Mouse (Mus musculus): Measurements from ENCODE around the gene Plekha3. TPM values are rescaled to one million over a fixed set of nuclear protein-coding genes. Genes with fewer than 3 reads are reported as not detected.

Plekha3 gene
- polyA plus RNA-seq (2015; fragmentation: Nextera tagmentation; extraction: Ambion mirVana), result 10.5 TPM in 2 replicates

DNA sequence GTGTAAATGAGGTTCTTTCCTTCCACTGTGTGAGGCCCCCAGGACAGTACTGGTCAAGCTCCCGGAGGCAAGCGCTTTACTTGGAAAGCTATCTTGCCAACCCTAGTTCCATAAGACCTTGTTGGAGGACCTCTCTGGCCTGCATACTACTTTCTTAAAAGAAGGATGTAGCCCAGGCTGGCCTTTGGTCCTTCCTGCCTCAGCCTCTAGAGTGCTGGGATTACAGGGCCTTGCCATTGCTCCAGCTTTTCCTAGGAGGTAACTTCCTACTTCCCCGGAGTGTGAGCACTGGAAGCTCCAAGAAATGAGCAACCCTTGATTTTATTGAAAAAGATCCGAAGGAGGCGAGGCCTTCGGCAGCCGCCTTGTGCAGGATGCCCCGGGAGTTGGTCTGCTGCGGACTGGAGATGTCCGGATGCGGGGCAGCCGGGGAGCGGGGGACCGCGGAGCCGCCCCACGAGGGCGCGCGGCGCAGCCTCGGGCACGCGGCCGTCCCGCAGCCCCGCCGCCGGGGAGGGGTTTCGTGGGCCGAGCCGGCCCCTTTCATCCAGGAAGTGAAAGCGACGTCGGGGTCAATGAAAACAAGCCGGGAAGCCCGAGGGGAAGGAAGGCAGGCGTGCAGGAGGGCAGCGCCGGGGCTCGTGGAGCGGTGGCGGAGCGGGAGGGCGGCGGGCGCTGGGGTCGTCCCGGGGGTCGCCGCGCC is at the start of gene Plekha3:
Gene Plekha3 (plus strand): TSS at position 557 of the 703 bp plus-strand sequence.
- Histone ChIP-seq H3K4me1 (peaks cover 22% of the 10 kb centered on the region), H3K36me3 (replicated peaks) (no peaks in the 10 kb centered on the region), H3K27me3 (replicated peaks) (no peaks in the 10 kb centered on the region), H3K4me2 (peak within 1 kb of the TSS; percentile 62), H3K9ac (peak within 1 kb of the TSS; percentile 78), H3K27ac (peak within 1 kb of the TSS; percentile 85), H3K9me3 (no peaks in the 10 kb centered on the region), H3K4me3 (peak within 1 kb of the TSS; percentile 87)
- whole genome bisulfite sequencing, result 4% methylated on average over 52 of the region's 52 CpGs
- peak; percentile 74 for ATAC-seq (replicated peaks)

GRCm38 (mm10) chr2:76630293-76630692 is 44.8 kb upstream of the Plekha3 start:
- H3K9ac ChIP-seq, result no peak overlapping the region
- peaks cover 77% of the 10 kb centered on the region for H3K36me3 ChIP-seq (replicated peaks)
- no peak overlapping the region for H3K27ac ChIP-seq
- no peak overlapping the region for H3K4me2 ChIP-seq
- H3K4me1 ChIP-seq, result no peaks in the 10 kb centered on the region
- no peak for ATAC-seq (replicated peaks)
- H3K9me3 ChIP-seq, result no peaks in the 10 kb centered on the region
- H3K27me3 ChIP-seq (replicated peaks), result no peaks in the 10 kb centered on the region
- no peak overlapping the region for H3K4me3 ChIP-seq
- WGBS, result 95% methylated on average over 12 of the region's 12 CpGs

GRCm38 (mm10) chr2:76631600-76631999 is 43.5 kb upstream of the Plekha3 start:
- Histone ChIP-seq H3K9ac (no peak overlapping the region), H3K27ac (no peak overlapping the region), H3K4me3 (no peak overlapping the region), H3K27me3 (replicated peaks) (no peaks in the 10 kb centered on the region), H3K4me2 (no peak overlapping the region), H3K9me3 (no peaks in the 10 kb centered on the region), H3K36me3 (replicated peaks) (peaks cover 80% of the 10 kb centered on the region), H3K4me1 (no peaks in the 10 kb centered on the region)
- WGBS, result 68% methylated on average over 4 of the region's 4 CpGs
- no peak for ATAC-seq (replicated peaks)

- Histone ChIP-seq H3K36me3 (replicated peaks) (peaks cover 58% of the 10 kb centered on the region), H3K9ac (no peak overlapping the region), H3K27me3 (replicated peaks) (no peaks in the 10 kb centered on the region), H3K4me1 (no peaks in the 10 kb centered on the region), H3K27ac (no peak overlapping the region), H3K9me3 (no peaks in the 10 kb centered on the region), H3K4me2 (no peak overlapping the region), H3K4me3 (no peak overlapping the region)
- no peak for ATAC-seq (replicated peaks)
- 98% methylated on average over 2 of the region's 2 CpGs for WGBS
These were observed 35.4 kb upstream of the Plekha3 start for GRCm38 (mm10) chr2:76639637-76640036.

DNA sequence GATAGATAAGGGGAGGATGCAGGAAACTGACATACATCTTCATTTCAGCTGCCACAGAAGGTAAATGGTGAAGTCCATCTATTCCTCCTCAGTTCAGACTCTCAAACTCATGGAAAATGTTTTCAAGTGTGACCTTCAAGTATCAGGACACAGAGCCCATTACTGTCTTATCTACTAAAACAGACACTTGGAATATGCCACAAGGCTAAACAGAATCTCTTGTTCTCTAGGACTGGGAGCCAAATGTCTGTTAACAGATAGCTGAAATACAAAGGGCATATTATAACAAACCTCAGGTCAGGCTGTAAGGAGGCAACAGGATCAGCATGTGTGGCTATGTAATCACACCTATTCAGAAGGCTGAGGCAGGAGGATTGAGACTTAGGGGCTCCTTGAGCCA is 31.3 kb upstream of the Plekha3 start:
- no peak overlapping the region for H3K4me3 ChIP-seq
- no peak for ATAC-seq (replicated peaks)
- no peak overlapping the region for H3K4me2 ChIP-seq
- H3K27me3 ChIP-seq (replicated peaks), result no peaks in the 10 kb centered on the region
- no peaks in the 10 kb centered on the region for H3K9me3 ChIP-seq
- peaks cover 19% of the 10 kb centered on the region for H3K4me1 ChIP-seq
- no peak overlapping the region for H3K9ac ChIP-seq
- H3K27ac ChIP-seq, result no peak overlapping the region
- peaks cover 30% of the 10 kb centered on the region for H3K36me3 ChIP-seq (replicated peaks)

GRCm38 (mm10) chr2:76647441-76647869 is 27.6 kb upstream of the Plekha3 start:
- peak overlapping the region; percentile 84 for H3K4me3 ChIP-seq
- ATAC-seq (replicated peaks), result peak; percentile 65
- H3K4me2 ChIP-seq, result peak overlapping the region; percentile 61
- peaks cover 21% of the 10 kb centered on the region for H3K4me1 ChIP-seq
- no peaks in the 10 kb centered on the region for H3K27me3 ChIP-seq (replicated peaks)
- WGBS, result under 1% methylated on average over 32 of the region's 32 CpGs
- H3K9ac ChIP-seq, result peak overlapping the region; percentile 79
- H3K9me3 ChIP-seq, result no peaks in the 10 kb centered on the region
- peaks cover 8% of the 10 kb centered on the region; the same call in 1 of the 2 replicates for H3K36me3 ChIP-seq (replicated peaks)
- H3K27ac ChIP-seq, result peak overlapping the region; percentile 93

- Histone ChIP-seq H3K36me3 (replicated peaks) (0 out of 2 replicates have a peak, but pooled peaks cover 3% of the 10 kb centered on the region), H3K4me2 (peak within 1 kb of the TSS; percentile 61), H3K27me3 (replicated peaks) (no peaks in the 10 kb centered on the region), H3K9ac (peak within 1 kb of the TSS; percentile 79), H3K9me3 (no peaks in the 10 kb centered on the region), H3K27ac (peak within 1 kb of the TSS; percentile 93), H3K4me1 (peaks cover 21% of the 10 kb centered on the region), H3K4me3 (peak within 1 kb of the TSS; percentile 84)
- 1% methylated on average over 40 of the region's 42 CpGs for WGBS
- ATAC-seq (replicated peaks), result peak; percentile 98
These were observed 27.1 kb upstream of the Plekha3 start, which contains the start of the genes Prkra and Pjvk for GRCm38 (mm10) chr2:76647883-76648570. Gene Prkra, minus strand, starts transcription at chr2:76648015. Gene Pjvk, plus strand, starts transcription at chr2:76648476.

GRCm38 (mm10) chr2:76648666-76649141 is 26.4 kb upstream of the Plekha3 start:
- Histone ChIP-seq H3K4me1 (peaks cover 21% of the 10 kb centered on the region), H3K9ac (peak overlapping the region; percentile 27; the same call in 1 of the 2 replicates), H3K4me2 (peak overlapping the region; percentile 61), H3K27me3 (replicated peaks) (no peaks in the 10 kb centered on the region), H3K36me3 (replicated peaks) (no peaks in the 10 kb centered on the region), H3K27ac (peak overlapping the region; percentile 93), H3K4me3 (peak overlapping the region; percentile 84), H3K9me3 (no peaks in the 10 kb centered on the region)
- WGBS, result 27% methylated on average over 13 of the region's 13 CpGs
- peak; percentile 47 for ATAC-seq (replicated peaks)

DNA sequence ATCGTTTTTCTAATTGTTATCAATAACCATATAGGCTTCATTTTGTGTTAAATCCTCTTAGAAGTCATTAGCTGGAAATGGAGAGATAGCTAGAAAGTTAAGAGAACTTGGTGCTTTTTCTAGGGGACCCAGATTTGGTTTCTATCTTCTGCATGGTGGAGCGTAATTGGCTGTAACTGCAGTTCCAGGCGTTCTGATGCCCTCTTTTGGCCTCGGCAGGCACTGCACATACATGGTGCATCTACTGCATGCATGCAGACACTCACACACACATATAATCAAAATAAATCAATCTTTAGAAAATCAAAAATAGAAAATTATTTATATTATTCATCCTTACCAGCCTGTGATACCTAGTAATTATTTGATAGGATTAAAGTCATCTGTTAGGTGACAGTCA is 22.0 kb upstream of the Plekha3 start:
- H3K27me3 ChIP-seq (replicated peaks), result no peaks in the 10 kb centered on the region
- no peak overlapping the region for H3K4me3 ChIP-seq
- no peaks in the 10 kb centered on the region for H3K36me3 ChIP-seq (replicated peaks)
- H3K9ac ChIP-seq, result no peak overlapping the region
- ATAC-seq (replicated peaks), result no peak
- no peak overlapping the region for H3K4me2 ChIP-seq
- 0 out of 2 replicates have a peak, but pooled peaks cover 5% of the 10 kb centered on the region for H3K4me1 ChIP-seq
- no peaks in the 10 kb centered on the region for H3K9me3 ChIP-seq
- H3K27ac ChIP-seq, result no peak overlapping the region
- WGBS, result 92% methylated on average over 4 of the region's 4 CpGs

DNA sequence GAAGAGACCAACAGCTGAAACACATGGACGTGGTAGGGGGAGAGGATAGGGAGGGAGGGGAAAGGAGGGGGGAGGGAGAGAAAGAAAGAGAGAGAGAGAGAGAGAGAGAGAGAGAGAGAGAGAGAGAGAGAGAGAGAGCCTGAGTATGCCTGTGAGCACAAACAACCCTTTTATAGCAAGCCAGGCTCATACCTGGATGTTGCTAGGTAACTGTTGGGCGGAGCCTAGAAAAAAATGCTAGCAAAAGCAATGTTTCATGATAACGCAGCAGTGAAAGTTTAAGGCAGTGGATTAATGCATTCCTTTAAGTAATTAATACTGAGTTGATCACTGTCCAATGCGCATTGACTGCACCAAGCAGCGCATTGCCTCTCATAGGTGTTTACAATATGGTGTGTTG is 20.4 kb upstream of the Plekha3 start:
- H3K4me2 ChIP-seq, result no peak overlapping the region
- no peak overlapping the region for H3K9ac ChIP-seq
- H3K9me3 ChIP-seq, result no peaks in the 10 kb centered on the region
- no peaks in the 10 kb centered on the region for H3K36me3 ChIP-seq (replicated peaks)
- H3K27ac ChIP-seq, result no peak overlapping the region
- H3K4me1 ChIP-seq, result no peaks in the 10 kb centered on the region
- ATAC-seq (replicated peaks), result no peak
- no peaks in the 10 kb centered on the region for H3K27me3 ChIP-seq (replicated peaks)
- no peak overlapping the region for H3K4me3 ChIP-seq
- WGBS, result 76% methylated on average over 5 of the region's 5 CpGs

DNA sequence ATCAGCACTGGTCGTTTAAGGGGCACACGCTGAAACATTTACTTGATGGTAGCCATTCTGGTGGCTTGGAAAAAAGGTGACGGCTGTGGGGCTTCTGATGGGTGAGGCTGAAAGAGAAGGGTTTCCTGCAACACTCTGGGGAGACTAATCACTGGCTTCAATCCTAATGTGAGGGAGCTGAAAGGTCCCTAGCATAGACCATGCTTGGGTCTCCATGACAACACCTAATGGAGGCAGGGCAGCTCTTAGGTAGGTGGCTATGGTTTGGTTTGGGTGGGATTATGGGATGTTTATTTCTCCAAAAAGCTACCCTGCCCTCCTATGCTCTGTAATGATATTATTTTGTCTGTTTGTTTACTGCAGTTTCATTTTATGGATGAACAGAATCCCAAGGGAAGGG is 19.6 kb upstream of the Plekha3 start:
- Histone ChIP-seq H3K4me1 (no peaks in the 10 kb centered on the region), H3K4me2 (no peak overlapping the region), H3K27ac (no peak overlapping the region), H3K9me3 (no peaks in the 10 kb centered on the region), H3K36me3 (replicated peaks) (no peaks in the 10 kb centered on the region), H3K4me3 (no peak overlapping the region), H3K9ac (no peak overlapping the region), H3K27me3 (replicated peaks) (no peaks in the 10 kb centered on the region)
- 79% methylated on average over 3 of the region's 3 CpGs for WGBS
- 0 out of 2 replicates have a peak, but pooled peaks have one; percentile 46 for ATAC-seq (replicated peaks)

DNA sequence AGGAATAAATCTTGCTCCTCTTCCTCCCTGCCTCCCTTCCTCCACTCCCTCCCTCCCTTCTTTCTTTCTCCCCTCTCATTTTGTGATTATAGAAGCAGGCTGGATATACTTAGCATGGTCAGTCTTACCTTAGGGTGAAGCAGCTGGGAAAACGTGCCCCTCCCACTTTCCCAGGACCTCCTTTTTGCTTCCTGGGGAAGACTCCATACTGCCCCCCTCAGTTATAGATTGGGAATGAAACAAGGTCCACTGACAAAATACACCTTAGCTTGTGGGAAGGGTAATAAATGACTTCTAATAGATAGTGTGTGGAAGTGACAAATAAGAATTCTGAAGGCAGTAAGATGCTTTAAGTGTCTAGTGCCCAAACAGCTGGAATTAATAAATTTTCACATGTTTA is 19.1 kb upstream of the Plekha3 start:
- ATAC-seq (replicated peaks), result no peak
- Histone ChIP-seq H3K27me3 (replicated peaks) (no peaks in the 10 kb centered on the region), H3K9ac (no peak overlapping the region), H3K4me2 (no peak overlapping the region), H3K36me3 (replicated peaks) (no peaks in the 10 kb centered on the region), H3K9me3 (no peaks in the 10 kb centered on the region), H3K4me1 (no peaks in the 10 kb centered on the region), H3K27ac (no peak overlapping the region), H3K4me3 (no peak overlapping the region)
- 14% methylated on average over 1 of the region's 1 CpGs for WGBS
